Mouse (Mus musculus) gastrocnemius, postnatal 4 days (tissue): ENCODE measurements at regions not wholly inside any gene's neighbourhood (a gene's known extent, or its start where the extent isn't known, plus 50 kb on each side); places are given as distances from the start of the nearest gene placed in this dataset.

ENCODE experiments used
- DNase-seq, 2 experiments: peaks; one replicate each; pipeline ENCODE4 v3.0.0; 2021 to 2022; ENCODE audit warnings: low spot score in 2 of 2, mixed read lengths in 2 of 2

- DNase-seq = no peak
Observed at GRCm38 (mm10) chr16:5307249-5307605, 51.4 kb upstream of the Eef2kmt start.

- peak; percentile 86 to 88 for DNase-seq
Observed at GRCm38 (mm10) chr16:5306588-5307248, 50.9 kb upstream of the Eef2kmt start.
